Mouse (Mus musculus) heart, embryonic 13.5 days (tissue): Measurements from ENCODE around the gene Vwce. TPM values are rescaled to one million over a fixed set of nuclear protein-coding genes. Genes with fewer than 3 reads are reported as not detected.

Source experiments
- ATAC-seq: fragments of 200-750 bp; cut with Nextera tagmentation; 2 replicates; pipeline ENCODE4 v1.8.0; 2017; ENCODE audit warnings: moderate TSS enrichment; ENCODE audit not compliant: insufficient number of reproducible peaks, low FRiP score, low TSS enrichment; ENCODE audit errors: extremely low read depth
- H3K27ac ChIP-seq: fragments of 300-500 bp; sonication (generic); replicated peaks from 2 replicates; pipeline ENCODE4 v1.5.1; 2015; ENCODE audit warnings: moderate library complexity, mild to moderate bottlenecking, inconsistent platforms
- H3K27me3 ChIP-seq: fragments of 300-500 bp; sonication (generic); replicated peaks from 2 replicates; pipeline ENCODE4 v1.6.1; 2015; ENCODE audit warnings: mild to moderate bottlenecking, inconsistent platforms
- H3K36me3 ChIP-seq: fragments of 300-500 bp; sonication (generic); 2 replicates; pipeline ENCODE4 v1.6.1; 2015; ENCODE audit warnings: mild to moderate bottlenecking, inconsistent platforms
- H3K4me1 ChIP-seq: fragments of 300-500 bp; sonication (generic); 2 replicates; pipeline ENCODE4 v1.6.1; 2015; ENCODE audit warnings: inconsistent platforms
- H3K4me2 ChIP-seq: fragments of 300-500 bp; sonication (generic); 2 replicates; pipeline ENCODE4 v1.6.1; 2015; ENCODE audit warnings: inconsistent platforms, mild to moderate bottlenecking, moderate library complexity
- H3K4me3 ChIP-seq: fragments of 300-500 bp; sonication (generic); 2 replicates; pipeline ENCODE4 v1.5.1; 2015; ENCODE audit warnings: moderate library complexity, mild to moderate bottlenecking, inconsistent platforms
- H3K9ac ChIP-seq: fragments of 300-500 bp; sonication (generic); 2 replicates; pipeline ENCODE4 v1.6.1; 2015; ENCODE audit warnings: inconsistent platforms, mild to moderate bottlenecking, moderate library complexity
- H3K9me3 ChIP-seq: fragments of 300-500 bp; sonication (generic); 2 replicates; pipeline ENCODE4 v1.6.1; 2016; ENCODE audit warnings: inconsistent platforms
- WGBS: fragments of 180-500 bp; shearing (Covaris S2); methylation state at CpG from one replicate; pipeline ENCODE4 v1.1.7; 2015; ENCODE audit warnings: mixed read lengths; 5-methylcytosine and 5-hydroxymethylcytosine counted together
- polyA plus RNA-seq: library from polyadenylated mRNA; unstranded; fragments of >200 nt; fragmentation: Nextera tagmentation; extraction: Ambion mirVana; gene quantifications from 2 replicates; pipeline ENCODE4 v1.2.1, GENCODE M21; 2015

The Vwce gene
- polyA plus RNA-seq, result 0.59 TPM in 2 replicates

GRCm38 (mm10) chr19:10634106-10634871 lies at the start of gene Vwce:
TSS of gene Vwce (plus strand) at chr19:10634213.
- Histone ChIP-seq H3K27ac (no peak within 1 kb of the TSS), H3K4me3 (peak within 1 kb of the TSS; percentile 58), H3K9me3 (no peaks in the 10 kb centered on the region), H3K27me3 (peaks cover 20% of the 10 kb centered on the region; the same call in 1 of the 2 replicates), H3K36me3 (peaks cover 31% of the 10 kb centered on the region), H3K9ac (peak within 1 kb of the TSS; percentile 82), H3K4me1 (peaks cover 24% of the 10 kb centered on the region), H3K4me2 (peak within 1 kb of the TSS; percentile 92)
- 1% methylated on average over 32 of the region's 32 CpGs for WGBS
- ATAC-seq, result no peak; the same call in 1 of the 2 replicates

- H3K27me3 ChIP-seq, result no peaks in the 10 kb centered on the region
- no peak overlapping the region for H3K9ac ChIP-seq
- no peaks in the 10 kb centered on the region for H3K4me1 ChIP-seq
- H3K4me2 ChIP-seq, result no peak overlapping the region
- peaks cover 56% of the 10 kb centered on the region for H3K36me3 ChIP-seq
- H3K27ac ChIP-seq, result no peak overlapping the region
- H3K9me3 ChIP-seq, result no peaks in the 10 kb centered on the region
- WGBS, result 80% methylated on average over 8 of the region's 8 CpGs
- no peak overlapping the region for H3K4me3 ChIP-seq
- ATAC-seq, result no peak
Observed at GRCm38 (mm10) chr19:10585112-10585511, 48.9 kb upstream of the Vwce start.

GRCm38 (mm10) chr19:10587231-10587630 lies 46.8 kb upstream of the Vwce start:
- ATAC-seq, result no peak
- Histone ChIP-seq H3K4me2 (no peak overlapping the region), H3K27me3 (no peaks in the 10 kb centered on the region), H3K27ac (no peak overlapping the region), H3K4me3 (no peak overlapping the region), H3K9ac (no peak overlapping the region), H3K36me3 (peaks cover 62% of the 10 kb centered on the region), H3K9me3 (no peaks in the 10 kb centered on the region), H3K4me1 (no peaks in the 10 kb centered on the region)
- WGBS, result 91% methylated on average over 8 of the region's 8 CpGs

GRCm38 (mm10) chr19:10589127-10589857 lies 44.7 kb upstream of the Vwce start:
- Histone ChIP-seq H3K27me3 (no peaks in the 10 kb centered on the region), H3K4me3 (no peak overlapping the region), H3K9me3 (no peaks in the 10 kb centered on the region), H3K36me3 (peaks cover 74% of the 10 kb centered on the region), H3K9ac (peak overlapping the region; percentile 34; the same call in 1 of the 2 replicates), H3K4me2 (no peak overlapping the region), H3K27ac (no peak overlapping the region), H3K4me1 (no peaks in the 10 kb centered on the region)
- WGBS, result 69% methylated on average over 5 of the region's 5 CpGs
- no peak for ATAC-seq

- Histone ChIP-seq H3K9ac (no peak overlapping the region), H3K9me3 (no peaks in the 10 kb centered on the region), H3K27me3 (no peaks in the 10 kb centered on the region), H3K4me2 (no peak overlapping the region), H3K4me3 (no peak overlapping the region), H3K36me3 (peaks cover 79% of the 10 kb centered on the region), H3K4me1 (no peaks in the 10 kb centered on the region), H3K27ac (no peak overlapping the region)
- WGBS, result 66% methylated on average over 3 of the region's 3 CpGs
- no peak for ATAC-seq
Observed at GRCm38 (mm10) chr19:10590301-10590700, 43.7 kb upstream of the Vwce start.

- ATAC-seq, result no peak
- 86% methylated on average over 6 of the region's 6 CpGs for WGBS
- no peaks in the 10 kb centered on the region for H3K9me3 ChIP-seq
- H3K27ac ChIP-seq, result no peak overlapping the region
- H3K4me3 ChIP-seq, result no peak overlapping the region
- peaks cover 80% of the 10 kb centered on the region for H3K36me3 ChIP-seq
- no peaks in the 10 kb centered on the region for H3K27me3 ChIP-seq
- no peaks in the 10 kb centered on the region for H3K4me1 ChIP-seq
- no peak overlapping the region for H3K9ac ChIP-seq
- no peak overlapping the region for H3K4me2 ChIP-seq
Observed at GRCm38 (mm10) chr19:10591659-10592377, 42.2 kb upstream of the Vwce start.

- peaks cover 67% of the 10 kb centered on the region for H3K36me3 ChIP-seq
- H3K4me1 ChIP-seq, result peaks cover 11% of the 10 kb centered on the region; the same call in 1 of the 2 replicates
- H3K9me3 ChIP-seq, result no peaks in the 10 kb centered on the region
- H3K4me2 ChIP-seq, result no peak overlapping the region
- H3K27me3 ChIP-seq, result no peaks in the 10 kb centered on the region
- H3K4me3 ChIP-seq, result no peak overlapping the region
- no peak for ATAC-seq
- WGBS, result 35% methylated on average over 3 of the region's 3 CpGs
- no peak overlapping the region for H3K27ac ChIP-seq
- no peak overlapping the region for H3K9ac ChIP-seq
Observed at GRCm38 (mm10) chr19:10598188-10598587, 35.8 kb upstream of the Vwce start.

GRCm38 (mm10) chr19:10599648-10600047 lies 34.4 kb upstream of the Vwce start:
- H3K4me3 ChIP-seq, result no peak overlapping the region
- H3K4me1 ChIP-seq, result peaks cover 24% of the 10 kb centered on the region
- H3K27me3 ChIP-seq, result no peaks in the 10 kb centered on the region
- no peak overlapping the region for H3K27ac ChIP-seq
- no peak overlapping the region for H3K9ac ChIP-seq
- H3K36me3 ChIP-seq, result peaks cover 53% of the 10 kb centered on the region
- 88% methylated on average over 2 of the region's 2 CpGs for WGBS
- no peaks in the 10 kb centered on the region for H3K9me3 ChIP-seq
- no peak overlapping the region for H3K4me2 ChIP-seq
- no peak for ATAC-seq

- peak overlapping the region; percentile 36 for H3K4me3 ChIP-seq
Observed at GRCm38 (mm10) chr19:10602247-10602769, 31.7 kb upstream of the Vwce start.

GRCm38 (mm10) chr19:10602787-10603186 lies 31.2 kb upstream of the Vwce start:
- Histone ChIP-seq H3K9ac (peak overlapping the region; percentile 79), H3K36me3 (peaks cover 36% of the 10 kb centered on the region), H3K9me3 (no peaks in the 10 kb centered on the region), H3K27me3 (no peaks in the 10 kb centered on the region), H3K4me3 (peak overlapping the region; percentile 36), H3K27ac (peak overlapping the region; percentile 88), H3K4me1 (peaks cover 43% of the 10 kb centered on the region), H3K4me2 (peak overlapping the region; percentile 61)
- WGBS, result 3% methylated on average over 9 of the region's 9 CpGs
- ATAC-seq, result no peak

More at GRCm38 (mm10) chr19:10602247-10602769, 31.7 kb upstream of the Vwce start:
- no peak for ATAC-seq
- peak overlapping the region; percentile 79 for H3K9ac ChIP-seq
- peaks cover 39% of the 10 kb centered on the region for H3K4me1 ChIP-seq
- H3K27me3 ChIP-seq, result no peaks in the 10 kb centered on the region
- peaks cover 32% of the 10 kb centered on the region for H3K36me3 ChIP-seq
- H3K9me3 ChIP-seq, result no peaks in the 10 kb centered on the region
- H3K27ac ChIP-seq, result peak overlapping the region; percentile 88
- peak overlapping the region; percentile 61 for H3K4me2 ChIP-seq
- WGBS, result 15% methylated on average over 6 of the region's 6 CpGs
